Mouse (Mus musculus) heart, adult 18-20 months (tissue): ENCODE data around the gene Cldn10. TPM values are rescaled to one million over a fixed set of nuclear protein-coding genes. Genes with fewer than 3 reads are reported as not detected.
A peak's percentile ranks its signal among the peaks of the same experiment; 100 is the strongest.
"Not testable (repeated sequence)": the region's sequence is repeated elsewhere in the genome, so short reads cannot be mapped to it uniquely, and the experiment has no call there.

Experiments
- DNase-seq, 2 experiments: peaks; one replicate each; pipeline ENCODE4 v3.0.0; 2021 to 2022; ENCODE audit warnings: mixed read lengths in 1 of 2
- long read RNA-seq, 2 experiments: library from polyadenylated mRNA; stranded (forward); transcript quantifications; one replicate each; pipeline ENCODE4 v2.0.0; 2021
- total RNA-seq, 2 experiments: library from RNA; stranded (reverse); gene quantifications; 2 replicates each; pipeline ENCODE4 v1.2.3; 2021

Cldn10 gene
- under 1 TPM in 1 of 2 experiments, not detected in 1; 0.41 TPM for total RNA-seq
- long read RNA-seq, experiment 1 = 0 reads
- long read RNA-seq, experiment 2, partial matches to known transcripts = 0 of 2 reads
- long read RNA-seq, experiment 2, other reads (novel, unspliced or antisense) = 0 of 2 reads

GRCm38 (mm10) chr14:118787621-118788020, at the start of gene Cldn10:
Cldn10 (plus strand) TSS chr14:118787908.
- DNase-seq = no peak

- no peak for DNase-seq
These were observed 45.9 kb upstream of the Cldn10 start for GRCm38 (mm10) chr14:118741780-118742179.

DNA sequence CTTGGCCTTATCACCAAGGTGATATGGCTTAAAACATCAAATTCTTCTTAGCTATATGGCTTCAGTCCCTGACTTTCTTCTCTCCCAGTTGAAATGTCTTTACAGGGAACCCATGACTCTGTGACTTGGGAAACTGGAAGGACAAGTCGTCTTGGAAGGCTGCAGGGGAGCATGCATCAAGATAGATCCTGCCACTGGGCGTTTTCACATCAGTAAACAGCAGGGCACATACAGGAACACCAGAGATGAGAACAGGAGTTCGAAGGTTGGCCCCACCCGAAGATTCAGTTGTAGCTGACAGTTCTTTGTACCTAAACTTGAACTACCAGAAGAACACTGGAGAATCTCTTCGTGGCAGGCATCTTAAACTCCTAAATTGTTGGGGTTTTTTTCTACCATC, 44.8 kb upstream of the Cldn10 start:
- no peak for DNase-seq

DNA sequence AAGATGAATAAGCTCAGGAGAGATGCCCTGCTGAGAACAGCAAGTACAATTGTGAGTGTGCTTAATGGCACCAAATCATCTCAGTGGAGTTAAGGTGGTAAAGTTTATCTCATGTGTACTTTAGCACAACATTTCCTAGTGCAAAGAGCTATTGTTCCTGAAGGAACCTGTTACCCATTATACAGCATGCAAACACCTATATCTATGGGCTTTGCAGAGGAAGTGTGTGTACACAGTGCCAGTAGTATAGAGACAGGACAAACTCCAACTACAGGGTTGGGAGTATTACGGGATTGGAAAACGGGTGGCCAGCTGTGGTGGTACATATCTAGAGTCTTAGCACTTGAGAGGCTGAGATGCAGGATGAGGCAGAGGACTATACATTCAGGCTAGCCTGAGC, 38.6 kb upstream of the Cldn10 start:
- DNase-seq = no peak

DNA sequence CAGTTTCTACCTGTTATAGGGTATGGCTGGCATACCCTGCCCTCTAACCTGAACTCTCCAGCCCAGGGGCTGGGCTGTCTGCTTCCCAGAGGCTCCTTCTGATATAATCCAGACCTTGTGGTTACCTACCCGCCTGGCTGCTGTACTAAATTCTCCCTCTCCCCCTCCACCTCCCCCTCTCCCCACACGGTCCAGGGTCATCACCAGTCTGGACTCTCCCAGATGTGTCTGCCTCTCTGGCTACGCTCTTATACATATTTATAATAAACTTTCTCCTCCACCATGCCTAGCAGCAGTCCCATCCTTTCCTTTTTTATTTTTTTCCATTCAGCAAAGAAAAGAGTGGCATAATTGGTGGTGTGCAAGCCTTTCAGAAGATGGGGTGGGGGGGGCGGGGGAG, 38.0 kb upstream of the Cldn10 start:
- DNase-seq = no peak

DNA sequence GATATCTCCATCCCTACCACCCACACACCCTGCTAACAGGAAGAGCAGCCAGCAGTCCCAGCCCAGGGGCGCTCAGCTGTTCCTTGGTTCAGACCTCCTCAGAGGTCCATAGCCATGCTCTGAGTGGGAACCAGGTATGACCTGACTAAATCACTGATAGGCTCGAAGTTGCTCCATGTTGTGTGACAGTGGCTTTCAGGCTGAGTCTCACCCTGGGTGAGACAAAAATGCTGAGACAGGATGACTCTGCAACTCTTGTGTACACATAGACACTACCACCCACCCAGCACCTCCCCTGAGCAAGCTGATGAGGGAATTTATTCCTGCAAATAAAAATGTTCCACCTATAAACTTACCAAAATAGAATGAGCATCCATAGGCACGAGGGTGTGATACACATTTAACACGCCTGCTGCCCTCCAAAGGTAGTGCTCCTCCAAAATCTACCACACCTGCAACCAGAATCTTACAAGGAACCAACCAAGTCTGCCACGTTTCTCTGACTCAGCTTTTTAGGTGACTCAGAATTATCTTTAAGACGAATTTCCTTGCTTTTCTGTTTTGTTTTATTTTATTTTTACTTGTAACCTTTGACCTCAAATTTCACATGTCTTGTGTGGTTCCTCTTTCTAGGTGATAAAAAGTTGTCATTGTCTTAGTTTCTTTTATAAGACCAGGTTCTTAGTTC, 37.1 kb upstream of the Cldn10 start:
- DNase-seq = no peak

GRCm38 (mm10) chr14:118751193-118751753, 36.4 kb upstream of the Cldn10 start:
- DNase-seq = no peak

DNA sequence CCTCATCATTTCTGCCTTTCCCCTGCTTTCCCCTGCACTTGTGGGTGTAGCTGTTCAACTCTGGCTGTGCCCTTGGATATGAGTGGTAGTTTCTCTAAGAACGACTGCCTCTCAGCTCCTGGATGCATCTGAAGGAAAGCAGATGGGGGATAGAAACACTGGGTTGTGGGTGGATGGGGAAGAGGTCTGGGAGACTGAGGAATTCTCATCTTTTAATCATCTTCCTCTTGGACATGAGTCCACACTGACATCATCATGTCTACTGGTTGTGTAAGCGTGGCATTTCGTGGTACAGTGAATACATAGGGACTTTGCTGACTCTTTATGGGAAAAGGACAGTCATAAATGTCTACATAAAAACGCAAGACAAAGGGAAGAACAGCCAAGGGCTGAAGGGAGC, 31.7 kb upstream of the Cldn10 start:
- DNase-seq = no peak

DNA sequence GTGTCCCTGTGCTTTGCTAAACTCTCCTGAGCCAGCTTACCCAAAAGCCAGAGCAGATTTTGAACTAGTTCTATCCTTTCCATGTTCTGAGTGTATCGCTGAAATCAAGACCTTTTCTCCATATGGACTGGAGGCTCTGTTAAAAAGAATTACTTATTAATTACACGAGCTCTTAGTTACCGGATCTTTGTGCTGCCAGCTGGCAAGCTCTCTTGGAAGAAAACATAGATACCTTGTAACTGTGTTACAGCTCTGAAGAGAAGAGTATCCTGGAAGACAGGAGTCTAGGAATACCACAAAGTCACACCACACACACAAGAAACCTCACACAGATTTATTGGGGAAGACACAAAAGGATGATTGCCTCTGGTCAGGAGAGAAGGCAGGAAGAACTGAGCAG, 31.1 kb upstream of the Cldn10 start:
- DNase-seq = no peak

DNA sequence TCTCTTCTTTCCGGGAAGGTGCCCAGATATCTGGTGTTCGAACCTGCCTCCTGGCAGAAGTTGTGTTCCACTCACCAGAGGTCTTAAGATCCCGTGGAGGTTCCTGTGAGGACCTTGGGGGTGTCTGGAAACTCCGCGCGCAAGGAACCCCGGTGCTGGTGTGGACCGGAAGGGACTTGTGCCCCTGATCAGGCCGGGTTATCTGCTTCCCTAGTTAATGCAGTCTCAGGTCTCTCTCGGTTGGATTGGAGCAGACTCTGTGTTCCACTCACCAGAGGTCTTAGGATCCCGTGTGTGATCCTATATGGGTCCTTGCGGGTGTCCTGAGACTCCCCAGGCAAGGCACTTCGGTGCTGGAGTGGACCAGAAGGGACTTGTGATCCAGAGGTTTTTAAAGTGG, 24.3 kb upstream of the Cldn10 start:
- DNase-seq = not testable (repeated sequence)

DNA sequence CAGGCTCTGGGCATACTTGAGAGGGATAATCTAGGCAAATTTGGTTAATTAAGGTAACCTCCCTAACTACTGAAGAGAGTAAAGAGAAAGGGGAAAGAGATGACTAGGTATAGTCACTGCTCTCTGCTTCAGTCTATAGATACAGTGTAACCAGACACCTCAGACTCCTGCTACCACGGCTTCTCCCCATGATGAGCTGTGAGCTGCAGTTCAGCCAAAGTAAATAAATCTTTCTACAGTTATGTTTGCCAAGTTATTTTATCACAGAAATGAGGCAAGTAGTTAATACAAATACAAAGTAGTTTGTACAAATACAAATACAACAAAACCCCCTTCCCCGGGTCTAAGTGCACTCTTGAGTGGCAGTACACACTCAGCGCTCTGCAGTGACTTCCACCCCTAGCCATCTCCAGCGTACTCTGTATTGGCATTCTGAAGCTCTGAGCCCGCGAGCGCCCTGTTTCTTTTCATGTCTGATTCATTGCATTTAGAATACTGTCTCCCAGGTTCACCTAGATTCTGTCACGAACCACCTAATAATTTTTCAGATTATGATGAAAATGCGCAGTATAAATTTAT, 23.7 kb upstream of the Cldn10 start:
- no peak for DNase-seq

- DNase-seq = no peak
These were observed 22.4 kb upstream of the Cldn10 start for GRCm38 (mm10) chr14:118765306-118765705.

DNA sequence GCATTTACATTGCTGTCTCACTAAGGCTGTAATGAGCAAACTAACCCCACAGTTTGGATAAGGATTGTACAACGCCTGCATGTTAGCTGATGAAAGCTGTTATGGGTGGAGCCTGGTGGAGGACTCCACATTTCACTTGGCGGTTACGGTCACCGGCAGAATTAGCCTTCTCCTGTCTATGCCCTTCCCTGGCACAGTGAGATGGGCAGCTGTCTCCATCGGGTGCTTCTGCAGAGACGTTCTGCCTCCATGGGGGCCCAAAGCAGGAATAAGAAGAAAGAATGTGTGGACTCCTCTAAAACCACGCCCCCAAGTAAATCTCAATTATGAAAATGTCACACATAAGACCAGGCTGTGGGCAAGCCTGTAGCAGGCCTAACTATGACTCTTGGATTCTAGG, 21.8 kb upstream of the Cldn10 start:
- DNase-seq = no peak

GRCm38 (mm10) chr14:118766368-118766767, 21.3 kb upstream of the Cldn10 start:
- DNase-seq = no peak

- DNase-seq = peak; percentile 79 to 88
These were observed 19.9 kb upstream of the Cldn10 start for GRCm38 (mm10) chr14:118767673-118768353.

GRCm38 (mm10) chr14:118768354-118768713, 19.4 kb upstream of the Cldn10 start:
- DNase-seq = no peak

GRCm38 (mm10) chr14:118773668-118774067, 14.0 kb upstream of the Cldn10 start:
- no peak for DNase-seq

- peak in 1 of 2 experiments; percentile 36 for DNase-seq
These were observed 12.9 kb upstream of the Cldn10 start for GRCm38 (mm10) chr14:118774507-118775428.

GRCm38 (mm10) chr14:118775554-118775953, 12.2 kb upstream of the Cldn10 start:
- no peak for DNase-seq

GRCm38 (mm10) chr14:118776372-118776771, 11.3 kb upstream of the Cldn10 start:
- DNase-seq = no peak

DNA sequence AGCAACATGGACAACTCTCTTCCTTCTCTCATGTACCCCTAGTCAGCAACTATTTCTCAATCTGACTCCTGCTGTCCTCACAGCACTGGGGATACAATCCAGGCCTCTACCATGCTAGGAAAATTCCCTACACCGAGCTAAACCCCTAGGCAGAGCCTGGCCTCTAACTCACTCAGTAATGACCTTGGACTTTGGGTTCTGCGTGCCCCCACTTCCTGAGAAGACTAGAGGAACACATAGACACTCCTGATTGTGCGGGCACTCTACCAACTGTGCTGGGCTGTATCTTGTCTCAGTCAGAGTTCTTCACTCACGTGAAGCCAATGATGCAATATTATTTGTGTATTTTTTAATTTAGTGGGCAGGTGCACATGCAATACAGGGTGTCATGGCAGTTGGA, 10.2 kb upstream of the Cldn10 start:
- no peak for DNase-seq

GRCm38 (mm10) chr14:118781601-118782000, 6.1 kb upstream of the Cldn10 start:
- no peak for DNase-seq
